Mouse (Mus musculus) lung, postnatal 0 days (tissue): ENCODE measurements around the gene Eno3.

Experiments used
- CTCF ChIP-seq: IDR thresholded peaks from 2 replicates; pipeline ENCODE4 v1.5.1; 2016; ENCODE audit warnings: antibody characterized with exemption, mild to moderate bottlenecking
- EP300 ChIP-seq: IDR thresholded peaks from 2 replicates; pipeline ENCODE4 v1.6.1; 2016; ENCODE audit warnings: antibody characterized with exemption, mild to moderate bottlenecking, control low read depth

DNA sequence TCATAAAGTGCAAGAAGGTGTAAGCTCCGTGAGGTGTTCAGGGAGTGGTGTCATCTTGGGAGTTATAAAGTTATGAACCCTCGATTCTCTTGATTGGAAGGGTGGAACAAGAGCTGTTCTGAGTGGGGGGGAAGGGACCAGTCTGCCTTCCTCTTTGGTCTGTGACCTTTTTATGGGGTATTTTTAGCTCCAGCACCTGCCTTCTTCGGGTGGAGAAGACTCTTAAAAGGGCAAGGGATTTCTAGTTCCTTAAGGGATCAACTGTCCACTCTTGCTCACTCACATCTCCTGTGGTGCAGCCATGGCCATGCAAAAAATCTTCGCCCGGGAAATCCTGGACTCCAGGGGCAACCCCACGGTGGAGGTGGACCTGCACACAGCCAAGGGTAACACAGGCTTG lies 571 bp downstream of the Eno3 start:
- no peak for TF ChIP-seq EP300
- TF ChIP-seq CTCF, result no peak
